Mouse (Mus musculus) ES-E14 (cell line): ENCODE results near the gene Gm11569.

ENCODE experiments used
- CHD2 ChIP-seq: IDR thresholded peaks from 2 replicates; pipeline ENCODE4 v1.6.1; 2014; ENCODE audit warnings: mild to moderate bottlenecking, low read depth, low read length, inconsistent platforms
- HCFC1 ChIP-seq: IDR thresholded peaks from 2 replicates; pipeline ENCODE4 v1.6.1; 2012; ENCODE audit warnings: low read length, inconsistent platforms, borderline replicate concordance; ENCODE audit not compliant: insufficient read depth
- MAFK ChIP-seq: IDR thresholded peaks from 2 replicates; pipeline ENCODE4 v1.6.1; 2014; ENCODE audit warnings: mild to moderate bottlenecking, low read depth, low read length, inconsistent platforms; ENCODE audit not compliant: insufficient read depth
- ZC3H11A ChIP-seq: IDR thresholded peaks from 2 replicates; pipeline ENCODE4 v1.6.1; 2012; ENCODE audit warnings: low read depth, mild to moderate bottlenecking, inconsistent platforms, low read length, borderline replicate concordance
- ZNF384 ChIP-seq: IDR thresholded peaks from 2 replicates; pipeline ENCODE4 v1.6.1; 2012; ENCODE audit warnings: low read depth, low read length, inconsistent platforms

- TF ChIP-seq ZNF384 (no peak), CHD2 (no peak), HCFC1 (no peak), ZC3H11A (no peak), MAFK (no peak)
Measured at GRCm38 (mm10) chr11:99842185-99842584, 43.5 kb upstream of the Gm11569 start.
